Mouse (Mus musculus) forebrain, postnatal 0 days (tissue): ENCODE results near the gene Sh3rf1. TPM values are rescaled to one million over a fixed set of nuclear protein-coding genes. Genes with fewer than 3 reads are reported as not detected.

Experiments used
- ATAC-seq: fragments of 200-750 bp; cut with Nextera tagmentation; 2 replicates; pipeline ENCODE4 v1.8.0; 2017; ENCODE audit warnings: mild to moderate bottlenecking, moderate library complexity
- DNase-seq: peaks from one replicate; pipeline ENCODE4 v3.0.0-alpha.2; 2015
- H3K27ac ChIP-seq: fragments of 300-500 bp; sonication (generic); 2 replicates; pipeline ENCODE4 v1.5.1; 2014; ENCODE audit warnings: low read depth, mild to moderate bottlenecking, antibody characterized with exemption, low read length, moderate library complexity, mixed read lengths
- H3K27me3 ChIP-seq: fragments of 300-500 bp; sonication (generic); 2 replicates; pipeline ENCODE4 v1.6.1; 2014; ENCODE audit warnings: mild to moderate bottlenecking, low read length, mixed read lengths; ENCODE audit not compliant: insufficient read depth
- H3K36me3 ChIP-seq: fragments of 300-500 bp; sonication (generic); 2 replicates; pipeline ENCODE4 v1.6.1; 2014; ENCODE audit warnings: mild to moderate bottlenecking, moderate library complexity; ENCODE audit not compliant: insufficient read depth
- H3K4me1 ChIP-seq: fragments of 300-500 bp; sonication (generic); 2 replicates; pipeline ENCODE4 v1.6.1; 2014; ENCODE audit warnings: antibody characterized with exemption; ENCODE audit not compliant: insufficient read depth
- H3K4me2 ChIP-seq: fragments of 300-500 bp; sonication (generic); 2 replicates; pipeline ENCODE4 v1.6.1; 2014; ENCODE audit warnings: low read depth, mild to moderate bottlenecking, moderate library complexity
- H3K4me3 ChIP-seq: fragments of 300-500 bp; sonication (generic); 2 replicates; pipeline ENCODE4 v1.5.1; 2014; ENCODE audit warnings: low read depth, low read length, mixed read lengths
- H3K9ac ChIP-seq: fragments of 300-500 bp; sonication (generic); 2 replicates; pipeline ENCODE4 v1.6.1; 2014; ENCODE audit warnings: mild to moderate bottlenecking
- H3K9me3 ChIP-seq: fragments of 300-500 bp; sonication (generic); 2 replicates; pipeline ENCODE4 v1.6.1; 2016; ENCODE audit warnings: low read length
- CTCF ChIP-seq: sonication (generic); IDR thresholded peaks from 2 replicates; pipeline ENCODE4 v1.5.1; 2016; ENCODE audit warnings: antibody characterized with exemption, control low read depth, low read depth
- WGBS: fragments of 180-500 bp; shearing (Covaris S2); extraction: QIAGEN DNeasy Blood & Tissue Kit; methylation state at CpG from one replicate; pipeline ENCODE4 v1.1.7; 2014; 5-methylcytosine and 5-hydroxymethylcytosine counted together
- polyA plus RNA-seq: library from polyadenylated mRNA; unstranded; fragments of >200 nt; fragmentation: Nextera tagmentation; extraction: Ambion mirVana; gene quantifications from 2 replicates; pipeline ENCODE4 v1.2.1, GENCODE M21; 2015
- total RNA-seq: library from RNA; depleted of rRNA; stranded (reverse); fragments of >200 nt; gene quantifications from 2 replicates; pipeline ENCODE4 v1.2.3, GENCODE M21; 2014

Sh3rf1 gene
- total and polyA plus RNA-seq, 2 experiments from 2014 or later = 27.3 to 35.4 TPM

GRCm38 (mm10) chr8:61301298-61302028, 77.8 kb downstream of the Sh3rf1 start:
- Histone ChIP-seq H3K9me3 (no peaks in the 10 kb centered on the region), H3K27ac (peak overlapping the region; percentile 29; the same call in 1 of the 2 replicates), H3K9ac (no peak overlapping the region), H3K4me2 (no peak overlapping the region), H3K4me3 (no peak overlapping the region), H3K4me1 (peaks cover 8% of the 10 kb centered on the region; the same call in 1 of the 2 replicates), H3K27me3 (no peaks in the 10 kb centered on the region), H3K36me3 (no peaks in the 10 kb centered on the region)
- WGBS = 31% methylated on average over 18 of the region's 18 CpGs
- TF ChIP-seq CTCF = no peak
- peak; percentile 51 for DNase-seq
- ATAC-seq = peak; percentile 40; the same call in 1 of the 2 replicates

- H3K4me2 ChIP-seq = no peak overlapping the region
- peak overlapping the region; percentile 29; the same call in 1 of the 2 replicates for H3K27ac ChIP-seq
- DNase-seq (no peak), ATAC-seq (0 out of 2 replicates have a peak, but pooled peaks have one; percentile 10)
- no peak overlapping the region for H3K9ac ChIP-seq
- no peaks in the 10 kb centered on the region for H3K36me3 ChIP-seq
- no peak overlapping the region for H3K4me3 ChIP-seq
- no peak for TF ChIP-seq CTCF
- 43% methylated on average over 5 of the region's 5 CpGs for WGBS
- H3K27me3 ChIP-seq = no peaks in the 10 kb centered on the region
- H3K4me1 ChIP-seq = peaks cover 8% of the 10 kb centered on the region; the same call in 1 of the 2 replicates
- H3K9me3 ChIP-seq = no peaks in the 10 kb centered on the region
Measured at GRCm38 (mm10) chr8:61302029-61302368, 78.3 kb downstream of the Sh3rf1 start.

GRCm38 (mm10) chr8:61305451-61306070, 81.9 kb downstream of the Sh3rf1 start:
- no peaks in the 10 kb centered on the region for H3K27me3 ChIP-seq
- no peak for ATAC-seq
- no peaks in the 10 kb centered on the region for H3K36me3 ChIP-seq
- TF ChIP-seq CTCF = no peak
- no peak for DNase-seq
- 91% methylated on average over 7 of the region's 7 CpGs for WGBS
- no peaks in the 10 kb centered on the region for H3K9me3 ChIP-seq
- H3K9ac ChIP-seq = no peak overlapping the region
- no peak overlapping the region for H3K27ac ChIP-seq
- peaks cover 22% of the 10 kb centered on the region; the same call in 1 of the 2 replicates for H3K4me1 ChIP-seq
- no peak overlapping the region for H3K4me2 ChIP-seq
- H3K4me3 ChIP-seq = no peak overlapping the region

DNA sequence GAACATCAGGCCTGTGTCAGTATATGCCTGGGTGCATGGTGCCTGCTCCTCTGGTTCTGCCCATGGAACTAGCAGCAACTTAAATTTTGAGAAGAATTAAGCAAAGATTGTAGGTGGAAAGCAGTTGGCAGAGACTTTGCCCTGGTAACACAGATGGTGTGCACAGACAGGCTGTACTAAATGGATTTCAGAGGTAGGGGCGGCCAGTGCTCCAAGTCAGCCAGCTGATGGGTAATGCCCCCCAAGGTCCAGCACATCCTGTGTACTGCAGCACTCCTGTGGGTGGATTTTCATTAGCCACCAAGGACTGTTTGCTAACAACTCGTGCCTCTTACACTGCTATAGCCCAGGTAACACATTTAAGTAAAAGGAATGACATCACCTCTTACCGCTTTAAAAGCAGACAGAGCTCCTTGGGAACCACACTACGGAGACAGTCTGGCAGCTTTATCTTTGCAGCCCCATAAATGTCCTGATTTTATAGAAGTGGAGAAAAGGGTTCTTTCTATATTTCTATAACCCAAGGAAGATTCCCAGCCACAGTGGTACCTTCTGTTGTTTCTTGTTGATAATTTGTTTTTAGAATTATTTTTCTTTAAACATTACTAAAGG, 82.9 kb downstream of the Sh3rf1 start:
- H3K9me3 ChIP-seq = no peaks in the 10 kb centered on the region
- H3K4me2 ChIP-seq = no peak overlapping the region
- H3K36me3 ChIP-seq = no peaks in the 10 kb centered on the region
- ATAC-seq (peak; percentile 16; the same call in 1 of the 2 replicates), DNase-seq (no peak)
- 65% methylated on average over 4 of the region's 4 CpGs for whole genome bisulfite sequencing
- H3K4me1 ChIP-seq = peaks cover 22% of the 10 kb centered on the region; the same call in 1 of the 2 replicates
- no peaks in the 10 kb centered on the region for H3K27me3 ChIP-seq
- no peak for TF ChIP-seq CTCF
- H3K4me3 ChIP-seq = no peak overlapping the region
- H3K27ac ChIP-seq = no peak overlapping the region
- no peak overlapping the region for H3K9ac ChIP-seq

DNA sequence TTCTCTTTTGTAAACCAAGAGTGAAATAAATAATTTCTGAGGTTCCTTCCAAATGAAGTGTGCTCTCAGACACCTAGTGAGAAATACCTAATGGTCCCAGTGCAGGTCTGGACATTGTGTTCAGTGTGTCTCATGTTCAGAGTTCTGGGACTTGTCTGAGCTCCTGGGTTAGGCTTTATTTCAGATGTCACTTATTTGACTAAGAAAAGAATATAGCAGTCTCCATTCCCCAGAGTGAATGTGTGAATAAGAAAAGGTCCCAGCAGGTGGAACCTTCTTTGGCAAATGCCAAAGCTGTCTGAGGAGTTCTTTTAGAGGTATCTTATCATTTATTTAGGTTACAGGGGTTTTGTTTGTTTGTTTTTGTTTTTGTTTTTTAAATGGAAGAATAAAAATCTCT, 85.2 kb downstream of the Sh3rf1 start:
- H3K9ac ChIP-seq = 0 out of 2 replicates have a peak overlapping the region, but pooled peaks have one; percentile 1
- H3K27ac ChIP-seq = no peak overlapping the region
- peaks cover 19% of the 10 kb centered on the region; the same call in 1 of the 2 replicates for H3K4me1 ChIP-seq

DNA sequence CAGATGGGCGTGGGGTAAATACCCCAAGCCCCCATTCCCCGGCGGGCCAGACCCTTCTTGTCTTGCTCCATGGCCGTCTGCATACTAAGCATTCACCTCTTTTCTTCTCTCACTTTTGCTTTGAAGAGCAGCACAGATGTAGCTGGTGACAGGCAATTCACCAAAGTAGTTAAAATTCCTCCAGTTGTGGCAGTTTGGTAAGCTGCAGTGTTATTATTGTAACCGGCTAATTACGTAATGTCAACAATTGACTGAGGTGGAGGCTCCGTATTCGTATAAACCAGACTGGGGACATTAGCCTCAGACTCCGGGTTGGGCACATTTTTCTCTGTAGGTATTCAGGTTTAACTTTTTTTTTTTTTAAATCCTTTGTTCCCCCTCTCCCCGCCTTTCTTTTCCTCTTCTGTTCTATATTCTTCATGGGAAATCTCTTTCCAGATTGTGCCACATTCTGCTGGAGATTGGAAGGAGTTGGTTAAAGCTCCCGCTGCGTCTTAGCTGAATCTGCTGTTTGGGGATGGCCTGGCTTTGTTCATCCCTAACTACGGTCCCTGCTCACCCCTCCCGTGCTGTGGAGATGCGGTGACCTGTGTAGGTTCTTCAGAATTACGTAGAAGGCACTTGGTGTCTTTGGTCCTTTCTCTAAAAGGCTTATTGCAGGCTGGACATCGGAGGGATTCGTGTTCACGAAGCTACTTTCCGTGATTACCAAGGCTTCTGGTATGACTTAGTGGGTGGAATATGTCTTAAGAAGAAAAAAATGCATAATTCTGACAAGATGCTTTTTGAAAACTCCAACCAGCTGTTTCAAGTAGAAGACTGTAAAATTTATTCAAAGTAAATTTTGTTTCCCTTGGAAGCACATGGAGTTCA, 86.1 kb downstream of the Sh3rf1 start:
- Histone ChIP-seq H3K36me3 (no peaks in the 10 kb centered on the region), H3K9me3 (no peaks in the 10 kb centered on the region), H3K4me2 (peak overlapping the region; percentile 37), H3K27me3 (no peaks in the 10 kb centered on the region), H3K27ac (no peak overlapping the region), H3K4me3 (no peak overlapping the region), H3K9ac (peak overlapping the region; percentile 25; the same call in 1 of the 2 replicates), H3K4me1 (peaks cover 19% of the 10 kb centered on the region; the same call in 1 of the 2 replicates)
- TF ChIP-seq CTCF = no peak
- DNase-seq (peak; percentile 51), ATAC-seq (peak; percentile 34)
- WGBS = 13% methylated on average over 20 of the region's 20 CpGs

More for the DNA sequence above, 85.2 kb downstream of the Sh3rf1 start:
- H3K9me3 ChIP-seq = no peaks in the 10 kb centered on the region
- no peaks in the 10 kb centered on the region for H3K36me3 ChIP-seq
- no peak overlapping the region for H3K4me2 ChIP-seq
- DNase-seq = no peak
- TF ChIP-seq CTCF = no peak
- H3K4me3 ChIP-seq = no peak overlapping the region
- H3K27me3 ChIP-seq = no peaks in the 10 kb centered on the region
- no peak for ATAC-seq
